Mouse (Mus musculus): ENCODE measurements around the gene Pou2f2. TPM values are rescaled to one million over a fixed set of nuclear protein-coding genes. Genes with fewer than 3 reads are reported as not detected.

Gene Pou2f2
- polyA plus RNA-seq (2012; rRNA removed), result 0.72 and 0.93 TPM in 2 replicates

DNA sequence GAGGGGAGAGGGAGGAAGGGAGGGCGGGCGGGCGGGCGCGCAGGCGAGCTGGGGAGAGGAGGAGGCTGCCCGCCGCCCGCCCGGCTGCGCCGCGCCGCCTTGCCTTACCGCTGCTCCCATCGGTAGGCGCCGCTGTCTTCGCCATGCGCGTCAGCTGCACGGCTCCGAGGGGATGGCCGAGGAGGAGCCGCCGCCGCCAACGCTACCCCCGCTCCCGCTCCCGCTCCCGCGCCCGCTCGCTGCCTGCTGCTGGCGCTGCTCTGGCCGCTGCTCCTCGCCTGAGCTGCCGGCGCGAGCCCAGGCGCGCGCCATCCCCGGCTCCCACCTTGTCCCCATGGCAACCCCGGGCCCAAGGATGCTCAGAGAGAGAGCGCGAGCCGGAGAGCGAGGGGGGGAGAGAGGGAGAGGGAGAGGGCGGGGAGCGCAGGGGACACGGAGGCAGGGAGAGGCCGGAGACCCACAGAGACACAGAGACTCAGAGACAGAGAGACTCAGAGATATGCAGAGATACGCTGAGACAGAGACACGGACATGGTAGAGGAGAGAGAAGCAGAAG lies at the start of gene Pou2f2:
Gene Pou2f2, minus strand, starts transcription at position 121 of the 556 bp plus-strand sequence.

DNA sequence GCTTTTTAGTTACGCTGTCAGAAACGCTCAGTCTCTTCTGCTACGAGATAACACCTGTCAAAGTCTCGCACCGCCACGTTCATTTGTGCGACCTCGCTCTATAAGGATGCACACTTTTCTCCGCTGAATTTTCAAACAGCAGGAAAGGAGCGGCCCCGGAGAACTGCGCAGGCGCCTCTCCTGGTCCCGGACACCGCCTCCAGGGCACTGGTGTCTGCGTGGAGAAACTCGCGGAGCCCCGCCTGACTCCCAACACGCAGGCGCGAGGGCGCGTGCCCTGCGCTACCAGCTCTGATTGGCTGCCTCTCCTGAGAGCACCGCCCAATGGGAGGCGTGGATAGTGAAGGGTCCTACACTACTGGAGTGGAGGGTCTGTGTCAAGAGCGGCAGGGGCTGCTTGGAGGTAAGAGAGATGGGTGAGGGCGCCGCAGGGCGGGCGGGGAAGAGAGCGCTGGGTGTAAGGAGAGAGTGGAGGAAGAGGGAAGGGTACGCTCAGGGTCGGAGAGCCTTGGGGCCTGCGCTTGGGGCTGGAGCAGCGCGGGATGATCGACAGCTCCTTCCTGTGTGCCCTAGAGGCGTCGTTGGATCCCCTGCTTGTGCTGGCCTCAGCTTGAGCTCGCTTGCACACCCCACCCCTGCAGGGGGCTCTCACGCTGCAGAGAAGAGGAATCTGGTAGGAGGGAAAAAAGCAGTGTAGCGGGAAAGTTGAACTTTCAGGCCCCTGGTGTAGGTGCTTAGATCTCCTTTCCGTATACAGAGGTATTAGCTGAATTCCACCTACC lies 41.8 kb upstream of the Pou2f2 start, which contains the start of gene Zfp526:
Gene Zfp526, plus strand, starts transcription at position 324 of the 782 bp plus-strand sequence.

DNA sequence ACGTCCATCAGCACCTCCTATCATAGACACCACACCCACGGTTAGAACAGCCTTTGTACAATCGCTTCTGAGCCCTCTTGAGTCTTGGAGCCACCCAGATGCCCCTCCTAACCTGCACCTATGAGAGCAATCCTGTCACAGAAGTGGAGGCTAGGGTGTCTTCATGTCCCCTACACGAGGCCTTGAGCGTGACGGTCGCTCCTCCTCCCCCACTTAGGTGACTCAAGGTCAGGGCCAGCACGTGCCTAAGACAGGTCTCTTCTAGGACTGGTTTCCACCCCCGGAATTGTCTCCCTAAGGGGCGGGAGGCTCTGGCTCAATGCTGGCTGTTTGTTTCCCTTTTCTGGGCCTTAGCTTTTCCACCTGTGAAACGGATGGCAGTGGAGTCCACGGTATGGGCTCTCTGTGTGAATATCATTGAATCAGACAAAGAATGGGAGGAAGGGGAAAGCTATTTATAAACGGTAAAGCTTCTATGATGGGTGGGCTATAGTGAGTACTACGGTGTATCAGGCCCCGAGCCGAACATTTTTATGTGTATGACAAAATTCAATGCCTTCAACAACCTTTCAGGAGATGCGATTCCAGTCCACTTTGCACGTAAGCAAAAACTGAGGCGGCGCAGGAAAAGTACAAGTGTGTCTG lies 41.1 kb upstream of the Pou2f2 start, which contains the start of gene Dedd2:
Gene Dedd2, minus strand, starts transcription at position 159 of the 645 bp plus-strand sequence.

DNA sequence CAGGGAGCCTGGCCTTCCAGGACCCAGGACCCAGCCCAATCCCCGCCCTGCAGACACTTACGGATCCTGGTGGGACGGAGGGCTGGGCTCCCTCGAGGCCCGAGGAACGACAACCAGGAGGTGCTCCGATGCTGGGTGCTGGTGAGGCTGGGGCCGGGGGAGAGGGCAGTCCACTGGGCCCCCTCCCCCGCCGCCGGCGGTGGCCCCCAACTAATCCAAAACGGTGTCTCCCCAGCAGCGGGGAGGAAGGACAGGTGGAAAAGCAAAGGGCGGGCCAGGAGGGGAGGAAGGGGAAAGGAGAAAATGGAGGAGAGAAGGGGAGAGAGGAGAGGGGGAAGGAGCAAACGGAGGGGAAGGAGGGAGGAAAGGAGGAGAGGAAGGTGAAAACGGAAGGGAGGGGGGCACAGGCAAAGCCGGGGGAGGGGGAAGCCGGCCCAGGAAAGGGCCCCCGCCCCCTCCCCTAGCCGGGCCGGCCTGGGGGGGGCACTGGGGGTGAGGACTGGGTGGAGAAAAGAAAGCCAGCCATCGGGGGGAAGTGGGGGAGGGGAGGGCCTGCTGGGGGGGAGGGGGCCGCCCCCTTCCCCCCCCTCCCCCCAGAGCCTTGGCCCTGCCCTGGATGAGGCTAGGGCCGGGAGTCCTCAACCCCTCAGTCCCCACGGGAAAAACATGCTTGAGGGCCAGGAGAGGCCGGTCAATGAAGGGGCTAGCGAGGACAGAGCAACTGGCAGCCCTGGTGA lies 107.4 kb downstream of the Pou2f2 start, which contains the start of the genes Grik5 and Zfp574:
Gene Grik5, minus strand, starts transcription at position 368 of the 737 bp plus-strand sequence.
Gene Zfp574, plus strand, starts transcription at position 589 of the 737 bp plus-strand sequence.

Other genes with a start within 250 kb of the Pou2f2 start
- gene Gm4881, start 235.2 kb downstream of the Pou2f2 start, polyA plus RNA-seq (2012; rRNA removed), result not detected in 2 replicates
- 40.1 and 44.3 TPM in 2 replicates for gene Rabac1, start 207.0 kb downstream of the Pou2f2 start, polyA plus RNA-seq (2012; rRNA removed)
- gene Atp1a3, start 173.8 kb downstream of the Pou2f2 start, polyA plus RNA-seq (2012; rRNA removed), result 0.26 and 0.41 TPM in 2 replicates
- 3.9 and 4.4 TPM in 2 replicates for gene Grik5, start 107.4 kb downstream of the Pou2f2 start, polyA plus RNA-seq (2012; rRNA removed)
- 5.2 and 5.9 TPM in 2 replicates for gene Zfp574, start 107.2 kb downstream of the Pou2f2 start, polyA plus RNA-seq (2012; rRNA removed)
- 22.5 and 25.8 TPM in 2 replicates for gene Dedd2, start 40.9 kb upstream of the Pou2f2 start, polyA plus RNA-seq (2012; rRNA removed)
- gene Zfp526, start 41.7 kb upstream of the Pou2f2 start, polyA plus RNA-seq (2012; rRNA removed), result 4.3 and 4.7 TPM in 2 replicates
- 44.8 and 49.1 TPM in 2 replicates for gene Gsk3a, start 58.1 kb upstream of the Pou2f2 start, polyA plus RNA-seq (2012; rRNA removed)
- 7.9 and 8.1 TPM in 2 replicates for gene Erf, start 71.0 kb upstream of the Pou2f2 start, polyA plus RNA-seq (2012; rRNA removed)
- gene Cic, start 88.0 kb upstream of the Pou2f2 start, polyA plus RNA-seq (2012; rRNA removed), result 14.3 and 14.4 TPM in 2 replicates
- gene Pafah1b3, start 118.3 kb upstream of the Pou2f2 start, polyA plus RNA-seq (2012; rRNA removed), result 23.2 and 24.7 TPM in 2 replicates
- gene Prr19, start 121.7 kb upstream of the Pou2f2 start, polyA plus RNA-seq (2012; rRNA removed), result 0.05 TPM in 1 of 2 replicates, not detected in the other
- 0.02 and 0.03 TPM in 2 replicates for gene Tmem145, start 126.4 kb upstream of the Pou2f2 start, polyA plus RNA-seq (2012; rRNA removed)
- gene Megf8, start 137.4 kb upstream of the Pou2f2 start, polyA plus RNA-seq (2012; rRNA removed), result 1.1 and 1.4 TPM in 2 replicates
- gene Cnfn, start 190.0 kb upstream of the Pou2f2 start, polyA plus RNA-seq (2012; rRNA removed), result not detected in 2 replicates
- gene Lipe, start 219.0 kb upstream of the Pou2f2 start, polyA plus RNA-seq (2012; rRNA removed), result 1.7 and 2.1 TPM in 2 replicates
- gene Cxcl17, start 233.2 kb upstream of the Pou2f2 start, polyA plus RNA-seq (2012; rRNA removed), result not detected in 2 replicates